Mouse (Mus musculus) embryonic fibroblast, embryonic 13.5 days (primary cell): ENCODE results near the gene Klhl26.

Source experiments
- CTCF ChIP-seq: IDR thresholded peaks from 2 replicates; pipeline ENCODE4 v1.5.1; 2011; ENCODE audit warnings: mild to moderate bottlenecking, control low read depth, low read length, moderate library complexity, borderline replicate concordance; ENCODE audit not compliant: insufficient read depth
- POLR2A ChIP-seq: IDR thresholded peaks from 2 replicates; pipeline ENCODE4 v1.6.1; 2011; ENCODE audit warnings: low read depth, mild to moderate bottlenecking, control low read depth, low read length, moderate library complexity

GRCm38 (mm10) chr8:70466771-70467170 lies 10.0 kb downstream of the Klhl26 start:
- TF ChIP-seq CTCF (no peak), POLR2A (no peak)
